Comparison of ENCODE assay signal across 9 mouse cellular contexts in genomic region chr5:92493423-92493822, GRCm38 (mm10). TPM values are rescaled to one million over a fixed set of nuclear protein-coding genes. Genes with fewer than 3 reads are reported as not detected.
DNase-seq lines count a peak whose midpoint lies in the region; ATAC-seq lines count a peak whose summit lies in the region.
"Had no signal": no experiment of that assay in that cellular context is flagged by ENCODE, and none has a peak within 500 bp of the region (broad histone marks: within the 10 kb centered on the region; RNA-seq: fewer than 3 reads in every experiment).

No protein-coding gene starts in this region.

- no peaks in the 10 kb centered on the region for H3K9me3 ChIP-seq in kidney, embryonic 16.5 days (ENCODE audit: low read length)
- no peaks in the 10 kb centered on the region for H3K9me3 ChIP-seq in kidney, embryonic 14.5 days (ENCODE audit: control insufficient read depth, low read length)
- no peaks in the 10 kb centered on the region for H3K9me3 ChIP-seq in lung, embryonic 15.5 days
- no peaks in the 10 kb centered on the region for H3K9me3 ChIP-seq in hindbrain, embryonic 12.5 days (replicated peaks)
- H3K9me3 ChIP-seq in midbrain, embryonic 14.5 days (ENCODE audit: control insufficient read depth, low read length) = no peaks in the 10 kb centered on the region

- ATAC-seq in kidney, embryonic 16.5 days (ENCODE audit: low FRiP score, low TSS enrichment) = no peak
- ATAC-seq in kidney, embryonic 14.5 days (ENCODE audit: low FRiP score, low TSS enrichment) = no peak
- peak; percentile 83; the same call in 1 of the 2 replicates for ATAC-seq in lung, embryonic 15.5 days (ENCODE audit: borderline replicate concordance, extremely low read depth, low FRiP score, low TSS enrichment)
- no peak for ATAC-seq in hindbrain, embryonic 12.5 days (ENCODE audit: low FRiP score)
- no peak for ATAC-seq in midbrain, embryonic 14.5 days (ENCODE audit: low FRiP score, low TSS enrichment)

- DNase-seq in adrenal gland, adult 8-10 months = peak; percentile 55
- peak; percentile 70 to 71 for DNase-seq in heart, adult 9 months (ENCODE audit: low spot score in 2 of 2)
- DNase-seq in frontal cortex, postnatal 36 days (ENCODE audit: low spot score in 2 of 2) = no peak
- no peak for DNase-seq in midbrain, embryonic 14.5 days

- H3K9ac ChIP-seq in kidney, embryonic 16.5 days (replicated peaks; ENCODE audit: low read length) = no peak overlapping the region
- no peak overlapping the region for H3K9ac ChIP-seq in kidney, embryonic 14.5 days (ENCODE audit: low read depth, low read length)
- no peak overlapping the region for H3K9ac ChIP-seq in lung, embryonic 15.5 days
- H3K9ac ChIP-seq in hindbrain, embryonic 12.5 days = no peak overlapping the region
- no peak overlapping the region for H3K9ac ChIP-seq in midbrain, embryonic 14.5 days (replicated peaks; ENCODE audit: low read length)

- no peak overlapping the region for H3K4me3 ChIP-seq in kidney, embryonic 16.5 days (ENCODE audit: low read length)
- no peak overlapping the region for H3K4me3 ChIP-seq in kidney, embryonic 14.5 days (ENCODE audit: low read length)
- no peak overlapping the region for H3K4me3 ChIP-seq in lung, embryonic 15.5 days
- no peak overlapping the region for H3K4me3 ChIP-seq in hindbrain, embryonic 12.5 days
- H3K4me3 ChIP-seq in midbrain, embryonic 14.5 days (replicated peaks; ENCODE audit: low read depth, low read length) = no peak overlapping the region
- H3K4me3 ChIP-seq: erythroblast, embryonic 14.5 days had no signal

- 52% methylated on average over 7 of the region's 7 CpGs for WGBS in kidney, embryonic 16.5 days
- 54% methylated on average over 7 of the region's 7 CpGs for WGBS in kidney, embryonic 14.5 days
- WGBS in lung, embryonic 15.5 days = 20% methylated on average over 7 of the region's 7 CpGs
- 66% methylated on average over 7 of the region's 7 CpGs for WGBS in hindbrain, embryonic 12.5 days
- WGBS in midbrain, embryonic 14.5 days = 60% methylated on average over 7 of the region's 7 CpGs

- H3K36me3 ChIP-seq in kidney, embryonic 16.5 days (ENCODE audit: insufficient read depth, low read length) = no peaks in the 10 kb centered on the region
- no peaks in the 10 kb centered on the region for H3K36me3 ChIP-seq in kidney, embryonic 14.5 days (ENCODE audit: control insufficient read depth, insufficient read depth, low read length)
- no peaks in the 10 kb centered on the region for H3K36me3 ChIP-seq in lung, embryonic 15.5 days
- H3K36me3 ChIP-seq in hindbrain, embryonic 12.5 days = no peaks in the 10 kb centered on the region
- no peaks in the 10 kb centered on the region for H3K36me3 ChIP-seq in midbrain, embryonic 14.5 days (ENCODE audit: control insufficient read depth, insufficient read depth, low read length)

- 0 out of 2 replicates have a peak overlapping the region, but pooled peaks have one; percentile 4 for H3K27ac ChIP-seq in kidney, embryonic 16.5 days (ENCODE audit: low read length)
- H3K27ac ChIP-seq in kidney, embryonic 14.5 days (ENCODE audit: low read depth, low read length) = no peak overlapping the region
- peak overlapping the region; percentile 45 for H3K27ac ChIP-seq in lung, embryonic 15.5 days
- H3K27ac ChIP-seq in hindbrain, embryonic 12.5 days = no peak overlapping the region
- H3K27ac ChIP-seq in midbrain, embryonic 14.5 days (replicated peaks; ENCODE audit: low read depth, low read length) = no peak overlapping the region

- no peaks in the 10 kb centered on the region for H3K27me3 ChIP-seq in kidney, embryonic 16.5 days (ENCODE audit: insufficient read depth, low read length)
- H3K27me3 ChIP-seq in kidney, embryonic 14.5 days (ENCODE audit: control insufficient read depth, insufficient read depth, low read length) = no peaks in the 10 kb centered on the region
- no peaks in the 10 kb centered on the region for H3K27me3 ChIP-seq in lung, embryonic 15.5 days
- H3K27me3 ChIP-seq in hindbrain, embryonic 12.5 days = no peaks in the 10 kb centered on the region
- H3K27me3 ChIP-seq in midbrain, embryonic 14.5 days (ENCODE audit: control insufficient read depth, insufficient read depth, low read length) = no peaks in the 10 kb centered on the region

- no peak overlapping the region for H3K4me2 ChIP-seq in kidney, embryonic 16.5 days (replicated peaks; ENCODE audit: low read depth, low read length)
- H3K4me2 ChIP-seq in kidney, embryonic 14.5 days (replicated peaks; ENCODE audit: low read depth, low read length) = no peak overlapping the region
- H3K4me2 ChIP-seq in lung, embryonic 15.5 days = no peak overlapping the region
- H3K4me2 ChIP-seq in hindbrain, embryonic 12.5 days (replicated peaks) = no peak overlapping the region
- H3K4me2 ChIP-seq in midbrain, embryonic 14.5 days (ENCODE audit: low read length) = no peak overlapping the region

- H3K4me1 ChIP-seq in kidney, embryonic 16.5 days (ENCODE audit: insufficient read depth, low read length) = peaks cover 28% of the 10 kb centered on the region
- H3K4me1 ChIP-seq in kidney, embryonic 14.5 days (ENCODE audit: control insufficient read depth, insufficient read depth, low read length) = peaks cover 18% of the 10 kb centered on the region; the same call in 1 of the 2 replicates
- H3K4me1 ChIP-seq in lung, embryonic 15.5 days = peaks cover 58% of the 10 kb centered on the region
- peaks cover 32% of the 10 kb centered on the region for H3K4me1 ChIP-seq in hindbrain, embryonic 12.5 days
- H3K4me1 ChIP-seq in midbrain, embryonic 14.5 days (ENCODE audit: control insufficient read depth, insufficient read depth, low read length) = no peaks in the 10 kb centered on the region

RNA-seq across cellular contexts. Expression of gene Scarb2, which starts 13.2 kb away (rescaled TPM):
- polyA plus RNA-seq in kidney, embryonic 16.5 days (2015; fragmentation: Nextera tagmentation; extraction: Ambion mirVana) = 8.4 and 9.5 TPM in 2 replicates
- 5.7 and 7.1 TPM in 2 replicates for polyA plus RNA-seq in kidney, embryonic 14.5 days (2014; fragmentation: Nextera tagmentation; extraction: Ambion mirVana)
- 10 to 100 TPM; 66.0 to 88.0 (median 76.6) TPM for total RNA-seq in adrenal gland, adult 8-10 months (2022)
- 15.9 and 17.2 TPM in 2 replicates for polyA plus RNA-seq in lung, embryonic 15.5 days (2015; fragmentation: Nextera tagmentation; extraction: Ambion mirVana)
- polyA plus RNA-seq in hindbrain, embryonic 12.5 days (2016; fragmentation: Nextera tagmentation; extraction: Ambion mirVana) = 16.2 and 17.1 TPM in 2 replicates
- 21.0 and 28.2 TPM in 2 replicates for polyA plus RNA-seq in midbrain, embryonic 14.5 days (2014; fragmentation: Nextera tagmentation; extraction: Ambion mirVana)

RNA-seq across cellular contexts. Expression of gene Nup54, which starts 58.4 kb away (rescaled TPM):
- polyA plus RNA-seq in kidney, embryonic 16.5 days (2015; fragmentation: Nextera tagmentation; extraction: Ambion mirVana) = 54.1 and 54.4 TPM in 2 replicates
- polyA plus RNA-seq in kidney, embryonic 14.5 days (2014; fragmentation: Nextera tagmentation; extraction: Ambion mirVana) = 57.7 and 62.2 TPM in 2 replicates
- total RNA-seq in adrenal gland, adult 8-10 months (2022) = 10 to 100 TPM; 23.5 to 36.6 (median 26.6) TPM
- 55.7 and 56.8 TPM in 2 replicates for polyA plus RNA-seq in lung, embryonic 15.5 days (2015; fragmentation: Nextera tagmentation; extraction: Ambion mirVana)
- polyA plus RNA-seq in hindbrain, embryonic 12.5 days (2016; fragmentation: Nextera tagmentation; extraction: Ambion mirVana) = 46.2 and 59.8 TPM in 2 replicates
- 58.2 and 61.4 TPM in 2 replicates for polyA plus RNA-seq in midbrain, embryonic 14.5 days (2014; fragmentation: Nextera tagmentation; extraction: Ambion mirVana)

Comparison
In these comparisons a context has a peak if more than half of its experiments do, and no peak if none do; other contexts are left out.
1. H3K27ac ChIP-seq: peak in kidney, embryonic 16.5 days (single experiment) and lung, embryonic 15.5 days (single experiment); none in kidney, embryonic 14.5 days (single experiment), hindbrain, embryonic 12.5 days (single experiment) and midbrain, embryonic 14.5 days (single experiment).
2. DNase-seq: peak in adrenal gland, adult 8-10 months (single experiment) and heart, adult 9 months (2 of 2); none in frontal cortex, postnatal 36 days (0 of 2) and midbrain, embryonic 14.5 days (single experiment).